In genomic region chr9:75085242-75085824, GRCm38 (mm10) we compare ENCODE assay signal across 17 mouse cellular contexts. TPM values are rescaled to one million over a fixed set of nuclear protein-coding genes. Genes with fewer than 3 reads are reported as not detected.
DNase-seq lines count a peak whose midpoint lies in the region; ATAC-seq lines count a peak whose summit lies in the region.
"Had no signal": no experiment of that assay in that cellular context is flagged by ENCODE, and none has a peak within 500 bp of the region (broad histone marks: within the 10 kb centered on the region; RNA-seq: fewer than 3 reads in every experiment).

No protein-coding gene starts in this region.

- peaks cover 6% of the 10 kb centered on the region; the same call in 1 of the 2 replicates for H3K4me1 ChIP-seq in midbrain, embryonic 15.5 days
- peaks cover 6% of the 10 kb centered on the region for H3K4me1 ChIP-seq in midbrain, embryonic 16.5 days (ENCODE audit: control insufficient read depth, insufficient read depth, low read length)
- H3K4me1 ChIP-seq in forebrain, embryonic 15.5 days = peaks cover 16% of the 10 kb centered on the region; the same call in 1 of the 2 replicates

- no peak overlapping the region for H3K9ac ChIP-seq in midbrain, embryonic 15.5 days
- no peak overlapping the region for H3K9ac ChIP-seq in midbrain, embryonic 16.5 days (ENCODE audit: low read depth, low read length)
- no peak overlapping the region for H3K9ac ChIP-seq in forebrain, embryonic 15.5 days (replicated peaks)

- DNase-seq in frontal cortex, postnatal 25 days (ENCODE audit: low spot score in 2 of 2) = no peak
- peak; percentile 55 for DNase-seq in retina, postnatal 1 day
- DNase-seq in urinary bladder, adult 18-20 months (ENCODE audit: low spot score in 2 of 2) = no peak
- no peak for DNase-seq in kidney, postnatal 14 days
- DNase-seq: adrenal gland, postnatal 36 days; B cell, adult 2 months; cerebellum, adult 2 months; kidney, postnatal 4 days; lung, postnatal 10 days had no signal

- no peak overlapping the region for H3K4me3 ChIP-seq in midbrain, embryonic 15.5 days
- H3K4me3 ChIP-seq in midbrain, embryonic 16.5 days (ENCODE audit: low read depth, low read length) = no peak overlapping the region
- H3K4me3 ChIP-seq in forebrain, embryonic 15.5 days = no peak overlapping the region
- H3K4me3 ChIP-seq: heart, embryonic 10.5 days had no signal

- H3K4me2 ChIP-seq in midbrain, embryonic 15.5 days = no peak overlapping the region
- no peak overlapping the region for H3K4me2 ChIP-seq in midbrain, embryonic 16.5 days (ENCODE audit: low read length)
- no peak overlapping the region for H3K4me2 ChIP-seq in forebrain, embryonic 15.5 days (replicated peaks)
- H3K4me2 ChIP-seq: liver, embryonic 11.5 days had no signal

- H3K9me3 ChIP-seq in midbrain, embryonic 15.5 days = no peaks in the 10 kb centered on the region
- H3K9me3 ChIP-seq in midbrain, embryonic 16.5 days (replicated peaks; ENCODE audit: control insufficient read depth, low read length, poor library complexity, severe bottlenecking) = no peaks in the 10 kb centered on the region
- H3K9me3 ChIP-seq in forebrain, embryonic 15.5 days = no peaks in the 10 kb centered on the region
- H3K9me3 ChIP-seq: heart, embryonic 10.5 days had no signal

- WGBS in midbrain, embryonic 15.5 days = 61% methylated on average over 5 of the region's 5 CpGs
- 59% methylated on average over 5 of the region's 5 CpGs for WGBS in midbrain, embryonic 16.5 days
- WGBS in forebrain, embryonic 15.5 days = 33% methylated on average over 5 of the region's 5 CpGs

- no peaks in the 10 kb centered on the region for H3K36me3 ChIP-seq in midbrain, embryonic 15.5 days (replicated peaks)
- H3K36me3 ChIP-seq in midbrain, embryonic 16.5 days (ENCODE audit: control insufficient read depth, insufficient read depth, low read length) = no peaks in the 10 kb centered on the region
- no peaks in the 10 kb centered on the region for H3K36me3 ChIP-seq in forebrain, embryonic 15.5 days
- H3K36me3 ChIP-seq: heart, embryonic 10.5 days had no signal

- H3K27ac ChIP-seq in midbrain, embryonic 15.5 days = no peak overlapping the region
- no peak overlapping the region for H3K27ac ChIP-seq in midbrain, embryonic 16.5 days (ENCODE audit: low read length)
- H3K27ac ChIP-seq in forebrain, embryonic 15.5 days (replicated peaks) = peak overlapping the region; percentile 43; the same call in 1 of the 2 replicates
- H3K27ac ChIP-seq: heart, embryonic 10.5 days had no signal

- H3K27me3 ChIP-seq in midbrain, embryonic 15.5 days (replicated peaks) = no peaks in the 10 kb centered on the region
- H3K27me3 ChIP-seq in midbrain, embryonic 16.5 days (ENCODE audit: control insufficient read depth, insufficient read depth, low read depth, low read length) = no peaks in the 10 kb centered on the region
- no peaks in the 10 kb centered on the region for H3K27me3 ChIP-seq in forebrain, embryonic 15.5 days
- H3K27me3 ChIP-seq: Patski had no signal

- peak; percentile 58; the same call in 1 of the 2 replicates for ATAC-seq in frontal cortex, adult (ENCODE audit: low TSS enrichment)
- ATAC-seq in midbrain, embryonic 15.5 days (replicated peaks) = 0 out of 2 replicates have a peak, but pooled peaks have one; percentile 30
- no peak for ATAC-seq in midbrain, embryonic 16.5 days
- ATAC-seq in forebrain, embryonic 15.5 days (replicated peaks) = peak; percentile 82
- ATAC-seq: intestine, embryonic 16.5 days; Patski had no signal

RNA-seq across cellular contexts. Expression of gene Myo5a, which starts 14.5 kb away (rescaled TPM):
- polyA plus RNA-seq in midbrain, embryonic 15.5 days (2015; fragmentation: Nextera tagmentation; extraction: Ambion mirVana) = 36.2 and 37.0 TPM in 2 replicates
- polyA plus RNA-seq in midbrain, embryonic 16.5 days (2015; fragmentation: Nextera tagmentation; extraction: Ambion mirVana) = 26.1 and 31.7 TPM in 2 replicates
- polyA plus RNA-seq in forebrain, embryonic 15.5 days (2015; fragmentation: Nextera tagmentation; extraction: Ambion mirVana) = 33.5 and 33.6 TPM in 2 replicates

RNA-seq across cellular contexts. Expression of gene Arpp19, which starts 47.9 kb away (rescaled TPM):
- polyA plus RNA-seq in midbrain, embryonic 15.5 days (2015; fragmentation: Nextera tagmentation; extraction: Ambion mirVana) = 190 and 192 TPM in 2 replicates
- polyA plus RNA-seq in midbrain, embryonic 16.5 days (2015; fragmentation: Nextera tagmentation; extraction: Ambion mirVana) = 208 and 215 TPM in 2 replicates
- 230 and 242 TPM in 2 replicates for polyA plus RNA-seq in forebrain, embryonic 15.5 days (2015; fragmentation: Nextera tagmentation; extraction: Ambion mirVana)
